Mouse (Mus musculus) CH12.LX (cell line): ENCODE measurements around the gene Pik3cb. TPM values are rescaled to one million over a fixed set of nuclear protein-coding genes. Genes with fewer than 3 reads are reported as not detected.
A peak's percentile ranks its signal among the peaks of the same experiment; 100 is the strongest.

Experiments
- DNase-seq: peaks from one replicate; pipeline ENCODE4 v3.0.0-alpha.2; 2013; ENCODE audit errors: extremely low read depth
- H3K27ac ChIP-seq: 2 replicates; pipeline ENCODE4 v1.5.1; 2012; ENCODE audit warnings: low read depth, mild to moderate bottlenecking, control low read depth, moderate library complexity; ENCODE audit not compliant: insufficient read depth
- H3K27me3 ChIP-seq: replicated peaks from 2 replicates; pipeline ENCODE3; 2012; ENCODE audit warnings: inconsistent platforms
- H3K36me3 ChIP-seq, 2 experiments: replicated peaks in 1 of 2; 2 replicates each; pipeline versions ENCODE3 to v1.6.1; 2012; ENCODE audit warnings: inconsistent platforms in 1 of 2, low read length in 1 of 2, mild to moderate bottlenecking in 1 of 2, mixed read lengths in 1 of 2, moderate library complexity in 1 of 2; ENCODE audit not compliant: control insufficient read depth in 1 of 2, insufficient read depth in 1 of 2
- H3K4me1 ChIP-seq, 2 experiments: 2 replicates each; pipeline ENCODE4 v1.6.1; 2012; ENCODE audit warnings: inconsistent platforms in 1 of 2, moderate library complexity in 1 of 2; ENCODE audit not compliant: insufficient read depth in 2 of 2, control insufficient read depth in 1 of 2
- H3K4me2 ChIP-seq: 2 replicates; pipeline ENCODE4 v1.6.1; 2012; ENCODE audit warnings: low read depth, mild to moderate bottlenecking, control low read depth; ENCODE audit not compliant: poor library complexity, insufficient read depth, severe bottlenecking
- H3K4me3 ChIP-seq, 3 experiments: fragments of 150-350 bp in 1 of 3; sonication (generic) in 1 of 3; replicated peaks in 1 of 3; 2 replicates each; pipeline versions ENCODE3 to v1.5.1; 2011 to 2012; ENCODE audit warnings: low read depth in 2 of 3, low read length in 2 of 3, mild to moderate bottlenecking in 2 of 3, moderate library complexity in 2 of 3, control low read depth in 1 of 3, improper control_type of control experiment in 1 of 3, inconsistent platforms in 1 of 3, mixed read lengths in 1 of 3; ENCODE audit not compliant: poor library complexity in 1 of 3
- H3K79me2 ChIP-seq: replicated peaks from 2 replicates; pipeline ENCODE4 v1.6.1; 2012; ENCODE audit warnings: mild to moderate bottlenecking, moderate library complexity; ENCODE audit not compliant: control insufficient read depth, poor library complexity, insufficient read depth, severe bottlenecking; ENCODE audit errors: extremely low read depth
- H3K9ac ChIP-seq: 2 replicates; pipeline ENCODE4 v1.6.1; 2012; ENCODE audit warnings: low read depth, mild to moderate bottlenecking, control low read depth, moderate library complexity; ENCODE audit not compliant: insufficient read depth
- H3K9me3 ChIP-seq: replicated peaks from 2 replicates; pipeline ENCODE3; 2012; ENCODE audit warnings: low read length, inconsistent platforms, mixed read lengths
- BHLHE40 ChIP-seq: IDR thresholded peaks from 2 replicates; pipeline ENCODE4 v1.6.1; 2011; ENCODE audit warnings: mild to moderate bottlenecking, low read depth, low read length, improper control_type of control experiment
- E2F4 ChIP-seq: IDR thresholded peaks from 2 replicates; pipeline ENCODE4 v1.6.1; 2011; ENCODE audit warnings: low read depth, low read length, improper control_type of control experiment; ENCODE audit not compliant: insufficient replicate concordance
- EP300 ChIP-seq: IDR thresholded peaks from 2 replicates; pipeline ENCODE4 v1.6.1; 2011; ENCODE audit warnings: low read length, improper control_type of control experiment
- ETS1 ChIP-seq: conservative IDR thresholded peaks from 2 replicates; pipeline ENCODE4 v1.6.1; 2012; ENCODE audit warnings: low read depth, mild to moderate bottlenecking, inconsistent platforms, low read length, improper control_type of control experiment, moderate library complexity
- GABPA ChIP-seq: IDR thresholded peaks from 2 replicates; pipeline ENCODE4 v1.6.1; 2012; ENCODE audit warnings: low read depth, low read length, improper control_type of control experiment, inconsistent platforms; ENCODE audit not compliant: insufficient replicate concordance
- JUN ChIP-seq: IDR thresholded peaks from 2 replicates; pipeline ENCODE4 v1.6.1; 2011; ENCODE audit warnings: low read depth, mild to moderate bottlenecking, low read length, improper control_type of control experiment, moderate library complexity; ENCODE audit not compliant: insufficient read depth
- KAT2A ChIP-seq: IDR thresholded peaks from 2 replicates; pipeline ENCODE4 v1.6.1; 2012; ENCODE audit warnings: low read length, improper control_type of control experiment, inconsistent platforms; ENCODE audit not compliant: insufficient replicate concordance
- MAFK ChIP-seq: IDR thresholded peaks from 2 replicates; pipeline ENCODE4 v1.6.1; 2011; ENCODE audit warnings: low read length, improper control_type of control experiment; ENCODE audit not compliant: insufficient replicate concordance
- MAX ChIP-seq: IDR thresholded peaks from 2 replicates; pipeline ENCODE4 v1.6.1; 2011; ENCODE audit warnings: low read length, improper control_type of control experiment
- MAZ ChIP-seq: IDR thresholded peaks from 2 replicates; pipeline ENCODE4 v1.6.1; 2012; ENCODE audit warnings: low read depth, mild to moderate bottlenecking, inconsistent platforms, low read length, improper control_type of control experiment, moderate library complexity
- MXI1 ChIP-seq: IDR thresholded peaks from 2 replicates; pipeline ENCODE4 v1.6.1; 2011; ENCODE audit warnings: mild to moderate bottlenecking, low read depth, low read length, improper control_type of control experiment
- NRF1 ChIP-seq: IDR thresholded peaks from 2 replicates; pipeline ENCODE4 v1.6.1; 2014; ENCODE audit warnings: low read depth, mild to moderate bottlenecking, inconsistent platforms, low read length, improper control_type of control experiment, moderate library complexity
- PAX5 ChIP-seq: IDR thresholded peaks from 2 replicates; pipeline ENCODE4 v1.6.1; 2012; ENCODE audit warnings: low read length, inconsistent platforms, mixed read lengths
- RAD21 ChIP-seq: IDR thresholded peaks from 2 replicates; pipeline ENCODE4 v1.6.1; 2011; ENCODE audit warnings: low read depth, mild to moderate bottlenecking, low read length, improper control_type of control experiment, moderate library complexity
- RCOR1 ChIP-seq: conservative IDR thresholded peaks from 2 replicates; pipeline ENCODE4 v1.6.1; 2012; ENCODE audit warnings: low read depth, mild to moderate bottlenecking, inconsistent platforms, low read length, improper control_type of control experiment
- TBP ChIP-seq: conservative IDR thresholded peaks from 2 replicates; pipeline ENCODE4 v1.6.1; 2011; ENCODE audit warnings: low read depth, low read length, improper control_type of control experiment
- USF1 ChIP-seq: IDR thresholded peaks from 2 replicates; pipeline ENCODE4 v1.6.1; 2014; ENCODE audit warnings: low read depth, mild to moderate bottlenecking, inconsistent platforms, low read length, improper control_type of control experiment
- USF2 ChIP-seq: conservative IDR thresholded peaks from 2 replicates; pipeline ENCODE4 v1.6.1; 2011; ENCODE audit warnings: low read depth, low read length, improper control_type of control experiment
- ZMIZ1 ChIP-seq: IDR thresholded peaks from 2 replicates; pipeline ENCODE4 v1.6.1; 2012; ENCODE audit warnings: low read depth, mild to moderate bottlenecking, inconsistent platforms, low read length, improper control_type of control experiment
- dilution Hi-C: fragments of 300-500 bp; cut with MboI; formaldehyde crosslinking; loops from 2 replicates; pipeline ENCODE4 v1.14.3; 2020; ENCODE audit warnings: low sequenced_read_pairs; ENCODE audit not compliant: extremely low pct_unique_long_range_greater_than_20kb, extremely low pct_ligation_motif_present
- in situ Hi-C: fragments of 300-500 bp; cut with MboI; formaldehyde crosslinking; loops from 3 replicates; pipeline ENCODE4 v1.14.3; 2019; ENCODE audit warnings: low sequenced_read_pairs, low pct_ligation_motif_present, low pct_unique_long_range_greater_than_20kb, mixed read lengths
- polyA plus RNA-seq: library from polyadenylated mRNA; unstranded; fragments of >175 nt; gene quantifications from 2 replicates; pipeline ENCODE4 v1.2.1, GENCODE M21; 2012; ENCODE audit warnings: low read depth; ENCODE audit not compliant: insufficient read length
- total RNA-seq, 2 experiments: library from RNA; depleted of rRNA; stranded (reverse); fragments of 300-350 nt in 1 of 2; fragments of >200 nt in 1 of 2; gene quantifications; 2 replicates each; pipeline ENCODE4 v1.2.3; 2012 to 2014

The Pik3cb gene
- total and polyA plus RNA-seq, 3 experiments, result 1.0 to 3.2 (median 1.0) TPM

DNA sequence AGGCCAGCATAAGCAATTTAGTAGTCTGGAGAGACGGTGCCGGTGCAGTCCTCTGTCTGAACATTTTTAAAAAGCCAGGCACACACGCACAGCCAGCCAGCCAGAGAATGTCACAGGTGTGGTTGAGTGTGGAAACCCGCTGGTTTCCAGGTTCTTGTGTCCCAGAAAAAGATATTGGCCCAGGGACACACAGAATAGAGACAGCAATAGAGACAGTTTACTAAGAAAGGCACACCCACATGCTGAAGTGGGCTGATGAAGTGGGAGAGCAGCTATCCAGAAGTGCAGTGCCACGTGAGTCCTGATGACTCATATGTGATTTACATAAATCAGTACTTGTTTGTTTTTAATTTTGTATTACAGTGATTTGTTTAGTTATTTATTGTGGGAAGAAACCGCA, 5.3 kb upstream of the Pik3cb start:
- no peak overlapping the region for H3K4me2 ChIP-seq
- no peak overlapping the region for H3K4me3 ChIP-seq
- dilution Hi-C loops (no loop called here), in situ Hi-C loops (no loop called here)
- no peak overlapping the region for H3K9ac ChIP-seq
- H3K36me3 ChIP-seq, result no peaks in the 10 kb centered on the region
- TF ChIP-seq GABPA, result no peak
- TF ChIP-seq NRF1, result no peak
- no peak for TF ChIP-seq RCOR1
- peak; percentile 28; the same call in 1 of the 2 replicates for TF ChIP-seq BHLHE40
- no peak for TF ChIP-seq MAZ
- no peak for TF ChIP-seq TBP
- no peak for TF ChIP-seq PAX5
- peaks cover 17% of the 10 kb centered on the region for H3K27me3 ChIP-seq
- H3K27ac ChIP-seq, result no peak overlapping the region
- DNase-seq, result no peak
- H3K4me1 ChIP-seq, result peaks cover 3 to 11% of the 10 kb centered on the region in 2 experiments; a peak in 3 of 4 replicates
- no peaks in the 10 kb centered on the region for H3K9me3 ChIP-seq
- H3K79me2 ChIP-seq, result no peaks in the 10 kb centered on the region

DNA sequence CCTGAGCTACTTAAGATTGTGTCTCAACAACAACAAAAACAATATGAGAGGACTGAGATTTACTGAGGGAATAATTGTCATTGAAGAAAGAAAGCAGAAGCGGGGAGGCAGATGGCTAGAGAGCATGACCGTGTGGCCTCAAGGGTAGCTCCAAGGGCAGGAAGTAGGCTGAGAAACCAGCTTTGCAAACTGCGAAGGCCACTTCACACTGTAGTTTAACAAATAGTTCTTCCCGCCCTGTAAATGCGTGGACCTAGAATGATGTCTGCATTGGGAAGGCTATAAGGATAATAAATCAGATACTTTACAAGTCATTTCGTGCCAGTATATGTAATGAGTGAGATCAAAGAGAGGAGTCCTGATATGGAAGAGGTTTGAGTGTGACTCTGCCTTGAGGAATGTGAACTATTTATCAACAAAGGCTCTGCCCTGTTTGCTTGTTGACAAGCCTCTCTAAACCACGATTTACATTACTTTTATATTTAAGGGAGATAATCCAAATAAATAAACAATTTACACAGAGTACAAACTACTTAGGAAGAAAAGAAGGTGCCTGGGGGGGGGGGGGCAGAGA, 4.1 kb upstream of the Pik3cb start:
- Histone ChIP-seq H3K27me3 (peaks cover 22% of the 10 kb centered on the region), H3K27ac (no peak overlapping the region), H3K4me2 (no peak overlapping the region), H3K9me3 (no peaks in the 10 kb centered on the region), H3K36me3 (no peaks in the 10 kb centered on the region), H3K4me3 (no peak overlapping the region), H3K4me1 (peaks cover 3 to 15% of the 10 kb centered on the region in 2 experiments), H3K79me2 (no peaks in the 10 kb centered on the region), H3K9ac (no peak overlapping the region)
- no peak for TF ChIP-seq JUN
- no peak for TF ChIP-seq GABPA
- no peak for TF ChIP-seq RAD21
- TF ChIP-seq MAZ, result no peak
- no peak for TF ChIP-seq E2F4
- no peak for TF ChIP-seq NRF1
- TF ChIP-seq ETS1, result no peak
- no peak for TF ChIP-seq MAFK
- no peak for TF ChIP-seq KAT2A
- TF ChIP-seq ZMIZ1, result no peak
- TF ChIP-seq MXI1, result no peak
- TF ChIP-seq USF2, result no peak
- no peak for TF ChIP-seq EP300
- TF ChIP-seq MAX, result no peak
- TF ChIP-seq USF1, result no peak
- in situ Hi-C loops, result no loop called here
- dilution Hi-C loops, result no loop called here
- no peak for DNase-seq
